Mouse (Mus musculus): ENCODE measurements around the gene Vmn2r12. TPM values are rescaled to one million over a fixed set of nuclear protein-coding genes. Genes with fewer than 3 reads are reported as not detected.
"Not testable (repeated sequence)": the region's sequence is repeated elsewhere in the genome, so short reads cannot be mapped to it uniquely, and the experiment has no call there.

The Vmn2r12 gene
- not detected in 2 replicates for polyA plus RNA-seq (2016; fragmentation: Nextera tagmentation; extraction: Ambion mirVana)

- not testable (repeated sequence) for H3K27me3 ChIP-seq (ENCODE audit: insufficient read depth, poor library complexity, severe bottlenecking); H3K27ac ChIP-seq; H3K9me3 ChIP-seq; H3K36me3 ChIP-seq; H3K4me1 ChIP-seq; DNase-seq (ENCODE audit: low spot score); H3K4me3 ChIP-seq
- 82% methylated on average over 5 of the region's 5 CpGs for WGBS
Measured at GRCm38 (mm10) chr5:109097850-109098249, at the start of gene Vmn2r12. Gene Vmn2r12, minus strand, starts transcription at chr5:109097950.

- WGBS: 71% methylated on average over 2 of the region's 2 CpGs
- Histone ChIP-seq H3K27ac (no peak overlapping the region), H3K27me3 (ENCODE audit: insufficient read depth, poor library complexity, severe bottlenecking) (no peaks in the 10 kb centered on the region), H3K4me1 (no peaks in the 10 kb centered on the region), H3K9me3 (no peaks in the 10 kb centered on the region), H3K4me3 (no peak overlapping the region), H3K36me3 (no peaks in the 10 kb centered on the region)
- DNase-seq (ENCODE audit: low spot score): no peak
Measured at GRCm38 (mm10) chr5:109139546-109139945, 41.8 kb upstream of the Vmn2r12 start.

- H3K36me3 ChIP-seq: no peaks in the 10 kb centered on the region
- H3K27ac ChIP-seq: no peak overlapping the region
- no peaks in the 10 kb centered on the region for H3K4me1 ChIP-seq
- H3K27me3 ChIP-seq (ENCODE audit: insufficient read depth, poor library complexity, severe bottlenecking): no peaks in the 10 kb centered on the region
- DNase-seq (ENCODE audit: low spot score): no peak
- H3K4me3 ChIP-seq: no peak overlapping the region
- peaks cover 7% of the 10 kb centered on the region; the same call in 1 of the 2 replicates for H3K9me3 ChIP-seq
- 72% methylated on average over 2 of the region's 2 CpGs for WGBS
Measured at GRCm38 (mm10) chr5:109136731-109137130, 39.0 kb upstream of the Vmn2r12 start.

GRCm38 (mm10) chr5:109096482-109096881 is 1.3 kb downstream of the Vmn2r12 start:
- not testable (repeated sequence) for H3K27me3 ChIP-seq (ENCODE audit: insufficient read depth, poor library complexity, severe bottlenecking); H3K4me3 ChIP-seq; H3K36me3 ChIP-seq; H3K27ac ChIP-seq; DNase-seq (ENCODE audit: low spot score); H3K9me3 ChIP-seq; H3K4me1 ChIP-seq
- WGBS: 74% methylated on average over 3 of the region's 3 CpGs

GRCm38 (mm10) chr5:109072016-109072415 is 25.7 kb downstream of the Vmn2r12 start:
- not testable (repeated sequence) for H3K4me1 ChIP-seq; H3K4me3 ChIP-seq; H3K9me3 ChIP-seq; H3K36me3 ChIP-seq; H3K27ac ChIP-seq; DNase-seq (ENCODE audit: low spot score); H3K27me3 ChIP-seq (ENCODE audit: insufficient read depth, poor library complexity, severe bottlenecking)
- 37% methylated on average over 4 of the region's 4 CpGs for WGBS

GRCm38 (mm10) chr5:109059469-109059868 is 38.3 kb downstream of the Vmn2r12 start, which contains the start of gene Vmn2r11:
Gene Vmn2r11, minus strand, starts transcription at chr5:109059569.
- H3K4me1 ChIP-seq; H3K27me3 ChIP-seq (ENCODE audit: insufficient read depth, poor library complexity, severe bottlenecking); H3K4me3 ChIP-seq; DNase-seq (ENCODE audit: low spot score); H3K27ac ChIP-seq; H3K36me3 ChIP-seq; H3K9me3 ChIP-seq: not testable (repeated sequence)
- 81% methylated on average over 3 of the region's 3 CpGs for WGBS

GRCm38 (mm10) chr5:109055286-109055685 is 42.5 kb downstream of the Vmn2r12 start:
- 62% methylated on average over 1 of the region's 1 CpGs for WGBS
- no peaks in the 10 kb centered on the region for H3K9me3 ChIP-seq
- no peak overlapping the region for H3K27ac ChIP-seq
- no peaks in the 10 kb centered on the region for H3K36me3 ChIP-seq
- H3K4me3 ChIP-seq: no peak overlapping the region
- DNase-seq (ENCODE audit: low spot score): no peak
- no peaks in the 10 kb centered on the region for H3K27me3 ChIP-seq (ENCODE audit: insufficient read depth, poor library complexity, severe bottlenecking)
- no peaks in the 10 kb centered on the region for H3K4me1 ChIP-seq

Other genes with a start within 250 kb of the Vmn2r12 start
- gene Vmn2r9, start 245.3 kb downstream of the Vmn2r12 start, polyA plus RNA-seq (2016; fragmentation: Nextera tagmentation; extraction: Ambion mirVana): not detected in 2 replicates
- not detected in 2 replicates for gene Vmn2r10, start 91.4 kb downstream of the Vmn2r12 start, polyA plus RNA-seq (2016; fragmentation: Nextera tagmentation; extraction: Ambion mirVana)
- not detected in 2 replicates for gene Vmn2r11, start 38.4 kb downstream of the Vmn2r12 start, polyA plus RNA-seq (2016; fragmentation: Nextera tagmentation; extraction: Ambion mirVana)
- not detected in 2 replicates for gene Vmn2r13, start 94.2 kb upstream of the Vmn2r12 start, polyA plus RNA-seq (2016; fragmentation: Nextera tagmentation; extraction: Ambion mirVana)
- not detected in 2 replicates for gene Vmn2r14, start 126.8 kb upstream of the Vmn2r12 start, polyA plus RNA-seq (2016; fragmentation: Nextera tagmentation; extraction: Ambion mirVana)
- not detected in 2 replicates for gene Vmn2r15, start 199.7 kb upstream of the Vmn2r12 start, polyA plus RNA-seq (2016; fragmentation: Nextera tagmentation; extraction: Ambion mirVana)
- gene Vmn2r16, start 232.2 kb upstream of the Vmn2r12 start, polyA plus RNA-seq (2016; fragmentation: Nextera tagmentation; extraction: Ambion mirVana): not detected in 2 replicates